Mouse (Mus musculus): ENCODE measurements around the gene Olfr1283. TPM values are rescaled to one million over a fixed set of nuclear protein-coding genes. Genes with fewer than 3 reads are reported as not detected.
"Not testable (repeated sequence)": the region's sequence is repeated elsewhere in the genome, so short reads cannot be mapped to it uniquely, and the experiment has no call there.

The Olfr1283 gene
- not detected in 2 replicates for polyA plus RNA-seq (2014; fragmentation: Nextera tagmentation; extraction: Ambion mirVana)

- DNase-seq (ENCODE audit: low spot score), result no peak
- ATAC-seq (replicated peaks; ENCODE audit: insufficient number of reproducible peaks, low FRiP score, low TSS enrichment, low read depth), result no peak
- no peak within 1 kb of the TSS for H3K9ac ChIP-seq (replicated peaks; ENCODE audit: low read length)
- H3K27ac ChIP-seq (replicated peaks; ENCODE audit: low read depth, low read length), result no peak within 1 kb of the TSS
- no peaks in the 10 kb centered on the region for H3K27me3 ChIP-seq (ENCODE audit: control insufficient read depth, insufficient read depth, low read length)
- no peaks in the 10 kb centered on the region for H3K36me3 ChIP-seq (replicated peaks; ENCODE audit: control insufficient read depth, insufficient read depth, low read depth, low read length)
- WGBS, result 79% methylated on average over 2 of the region's 2 CpGs
- H3K4me3 ChIP-seq (ENCODE audit: low read depth, low read length), result no peak within 1 kb of the TSS
- no peak within 1 kb of the TSS for H3K4me2 ChIP-seq (ENCODE audit: low read depth, low read length)
- no peaks in the 10 kb centered on the region for H3K4me1 ChIP-seq (ENCODE audit: control insufficient read depth, insufficient read depth, low read length)
- H3K9me3 ChIP-seq (replicated peaks; ENCODE audit: control insufficient read depth, low read length), result no peaks in the 10 kb centered on the region
Observed at GRCm38 (mm10) chr2:111366490-111366889, at the start of gene Olfr1283. TSS of gene Olfr1283 (plus strand) at chr2:111366790.

GRCm38 (mm10) chr2:111326220-111326619 lies 40.4 kb upstream of the Olfr1283 start, which contains the start of gene Olfr1281:
TSS of gene Olfr1281 (plus strand) at chr2:111326520.
- ATAC-seq (replicated peaks; ENCODE audit: insufficient number of reproducible peaks, low FRiP score, low TSS enrichment, low read depth), result no peak
- Histone ChIP-seq H3K4me3 (ENCODE audit: low read depth, low read length) (no peak within 1 kb of the TSS), H3K27ac (replicated peaks; ENCODE audit: low read depth, low read length) (no peak within 1 kb of the TSS), H3K9ac (replicated peaks; ENCODE audit: low read length) (no peak within 1 kb of the TSS), H3K4me2 (ENCODE audit: low read depth, low read length) (no peak within 1 kb of the TSS), H3K9me3 (replicated peaks; ENCODE audit: control insufficient read depth, low read length) (no peaks in the 10 kb centered on the region), H3K4me1 (ENCODE audit: control insufficient read depth, insufficient read depth, low read length) (no peaks in the 10 kb centered on the region), H3K36me3 (replicated peaks; ENCODE audit: control insufficient read depth, insufficient read depth, low read depth, low read length) (no peaks in the 10 kb centered on the region), H3K27me3 (ENCODE audit: control insufficient read depth, insufficient read depth, low read length) (no peaks in the 10 kb centered on the region)
- WGBS, result 75% methylated on average over 2 of the region's 2 CpGs
- no peak for DNase-seq (ENCODE audit: low spot score)

- H3K27ac ChIP-seq (replicated peaks; ENCODE audit: low read depth, low read length); H3K4me3 ChIP-seq (ENCODE audit: low read depth, low read length); H3K27me3 ChIP-seq (ENCODE audit: control insufficient read depth, insufficient read depth, low read length); ATAC-seq (replicated peaks; ENCODE audit: insufficient number of reproducible peaks, low FRiP score, low TSS enrichment, low read depth); H3K9me3 ChIP-seq (replicated peaks; ENCODE audit: control insufficient read depth, low read length); H3K4me1 ChIP-seq (ENCODE audit: control insufficient read depth, insufficient read depth, low read length); H3K36me3 ChIP-seq (replicated peaks; ENCODE audit: control insufficient read depth, insufficient read depth, low read depth, low read length); DNase-seq (ENCODE audit: low spot score); H3K4me2 ChIP-seq (ENCODE audit: low read depth, low read length); H3K9ac ChIP-seq (replicated peaks; ENCODE audit: low read length): not testable (repeated sequence)
- 80% methylated on average over 5 of the region's 5 CpGs for WGBS
Observed at GRCm38 (mm10) chr2:111333721-111334120, 32.9 kb upstream of the Olfr1283 start.

GRCm38 (mm10) chr2:111335976-111336375 lies 30.6 kb upstream of the Olfr1283 start, which contains the start of gene Olfr1282:
TSS of gene Olfr1282 (minus strand) at chr2:111336076.
- no peak within 1 kb of the TSS for H3K4me2 ChIP-seq (ENCODE audit: low read depth, low read length)
- H3K4me3 ChIP-seq (ENCODE audit: low read depth, low read length), result no peak within 1 kb of the TSS
- H3K9ac ChIP-seq (replicated peaks; ENCODE audit: low read length), result no peak within 1 kb of the TSS
- no peaks in the 10 kb centered on the region for H3K9me3 ChIP-seq (replicated peaks; ENCODE audit: control insufficient read depth, low read length)
- no peaks in the 10 kb centered on the region for H3K36me3 ChIP-seq (replicated peaks; ENCODE audit: control insufficient read depth, insufficient read depth, low read depth, low read length)
- DNase-seq (ENCODE audit: low spot score), result no peak
- no peak for ATAC-seq (replicated peaks; ENCODE audit: insufficient number of reproducible peaks, low FRiP score, low TSS enrichment, low read depth)
- WGBS, result 81% methylated on average over 2 of the region's 2 CpGs
- no peaks in the 10 kb centered on the region for H3K4me1 ChIP-seq (ENCODE audit: control insufficient read depth, insufficient read depth, low read length)
- H3K27me3 ChIP-seq (ENCODE audit: control insufficient read depth, insufficient read depth, low read length), result no peaks in the 10 kb centered on the region
- H3K27ac ChIP-seq (replicated peaks; ENCODE audit: low read depth, low read length), result no peak within 1 kb of the TSS

DNA sequence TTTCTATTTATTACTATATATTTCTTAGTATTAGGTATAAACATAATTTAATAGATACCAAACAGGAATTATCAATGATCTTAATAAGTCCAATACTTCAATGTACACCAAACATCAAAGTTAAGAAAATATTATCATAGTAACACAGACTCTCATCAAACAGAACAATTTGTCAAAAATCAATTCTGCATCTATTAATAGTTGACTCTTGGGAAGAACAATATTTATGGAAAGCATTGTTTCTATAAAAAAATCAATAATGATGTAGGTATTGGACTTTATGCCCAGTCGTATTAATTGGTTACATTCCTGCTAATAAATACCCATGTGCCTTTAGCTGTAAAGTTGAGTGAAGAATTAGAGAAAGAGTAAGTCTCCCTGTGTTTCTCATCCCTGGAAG lies 8.6 kb downstream of the Olfr1283 start, which contains the start of gene Olfr1284:
Gene Olfr1284 (plus strand): TSS at position 301 of the 400 bp plus-strand sequence.
- no peaks in the 10 kb centered on the region for H3K27me3 ChIP-seq (ENCODE audit: control insufficient read depth, insufficient read depth, low read length)
- no peak for ATAC-seq (replicated peaks; ENCODE audit: insufficient number of reproducible peaks, low FRiP score, low TSS enrichment, low read depth)
- H3K9me3 ChIP-seq (replicated peaks; ENCODE audit: control insufficient read depth, low read length), result no peaks in the 10 kb centered on the region
- no peak within 1 kb of the TSS for H3K9ac ChIP-seq (replicated peaks; ENCODE audit: low read length)
- H3K4me1 ChIP-seq (ENCODE audit: control insufficient read depth, insufficient read depth, low read length), result no peaks in the 10 kb centered on the region
- DNase-seq (ENCODE audit: low spot score), result no peak
- H3K4me3 ChIP-seq (ENCODE audit: low read depth, low read length), result no peak within 1 kb of the TSS
- 88% methylated on average over 1 of the region's 1 CpGs for whole genome bisulfite sequencing
- no peak within 1 kb of the TSS for H3K4me2 ChIP-seq (ENCODE audit: low read depth, low read length)
- H3K27ac ChIP-seq (replicated peaks; ENCODE audit: low read depth, low read length), result no peak within 1 kb of the TSS
- no peaks in the 10 kb centered on the region for H3K36me3 ChIP-seq (replicated peaks; ENCODE audit: control insufficient read depth, insufficient read depth, low read depth, low read length)

Other genes with a start within 250 kb of the Olfr1283 start
- gene Gm15130, start 213.9 kb upstream of the Olfr1283 start, polyA plus RNA-seq (2014; fragmentation: Nextera tagmentation; extraction: Ambion mirVana), result not detected in 2 replicates
- gene 4930430A15Rik, start 137.2 kb upstream of the Olfr1283 start, polyA plus RNA-seq (2014; fragmentation: Nextera tagmentation; extraction: Ambion mirVana), result not detected in 2 replicates
- gene Olfr1275, start 131.5 kb upstream of the Olfr1283 start, polyA plus RNA-seq (2014; fragmentation: Nextera tagmentation; extraction: Ambion mirVana), result not detected in 2 replicates
- not detected in 2 replicates for gene Olfr1276, start 112.3 kb upstream of the Olfr1283 start, polyA plus RNA-seq (2014; fragmentation: Nextera tagmentation; extraction: Ambion mirVana)
- not detected in 2 replicates for gene Olfr1277, start 92.7 kb upstream of the Olfr1283 start, polyA plus RNA-seq (2014; fragmentation: Nextera tagmentation; extraction: Ambion mirVana)
- not detected in 2 replicates for gene Olfr1278, start 76.7 kb upstream of the Olfr1283 start, polyA plus RNA-seq (2014; fragmentation: Nextera tagmentation; extraction: Ambion mirVana)
- not detected in 2 replicates for gene Olfr1279, start 66.2 kb upstream of the Olfr1283 start, polyA plus RNA-seq (2014; fragmentation: Nextera tagmentation; extraction: Ambion mirVana)
- not detected in 2 replicates for gene Olfr1280, start 52.8 kb upstream of the Olfr1283 start, polyA plus RNA-seq (2014; fragmentation: Nextera tagmentation; extraction: Ambion mirVana)
- gene Olfr1281, start 40.3 kb upstream of the Olfr1283 start, polyA plus RNA-seq (2014; fragmentation: Nextera tagmentation; extraction: Ambion mirVana), result not detected in 2 replicates
- gene Olfr1282, start 30.7 kb upstream of the Olfr1283 start, polyA plus RNA-seq (2014; fragmentation: Nextera tagmentation; extraction: Ambion mirVana), result not detected in 2 replicates
- not detected in 2 replicates for gene Olfr1284, start 8.7 kb downstream of the Olfr1283 start, polyA plus RNA-seq (2014; fragmentation: Nextera tagmentation; extraction: Ambion mirVana)
- gene Olfr1286, start 56.3 kb downstream of the Olfr1283 start, polyA plus RNA-seq (2014; fragmentation: Nextera tagmentation; extraction: Ambion mirVana), result not detected in 2 replicates
- gene Olfr1287, start 82.4 kb downstream of the Olfr1283 start, polyA plus RNA-seq (2014; fragmentation: Nextera tagmentation; extraction: Ambion mirVana), result not detected in 2 replicates
- not detected in 2 replicates for gene Olfr1288, start 107.3 kb downstream of the Olfr1283 start, polyA plus RNA-seq (2014; fragmentation: Nextera tagmentation; extraction: Ambion mirVana)
- not detected in 2 replicates for gene Olfr1289, start 114.0 kb downstream of the Olfr1283 start, polyA plus RNA-seq (2014; fragmentation: Nextera tagmentation; extraction: Ambion mirVana)
- gene Olfr1290, start 127.0 kb downstream of the Olfr1283 start, polyA plus RNA-seq (2014; fragmentation: Nextera tagmentation; extraction: Ambion mirVana), result not detected in 2 replicates
- not detected in 2 replicates for gene Olfr1291-ps1, start 130.4 kb downstream of the Olfr1283 start, polyA plus RNA-seq (2014; fragmentation: Nextera tagmentation; extraction: Ambion mirVana)
- not detected in 2 replicates for gene Olfr1293-ps, start 158.4 kb downstream of the Olfr1283 start, polyA plus RNA-seq (2014; fragmentation: Nextera tagmentation; extraction: Ambion mirVana)
- gene Olfr1294, start 173.5 kb downstream of the Olfr1283 start, polyA plus RNA-seq (2014; fragmentation: Nextera tagmentation; extraction: Ambion mirVana), result not detected in 2 replicates
- gene Olfr1295, start 202.9 kb downstream of the Olfr1283 start, polyA plus RNA-seq (2014; fragmentation: Nextera tagmentation; extraction: Ambion mirVana), result not detected in 2 replicates

Data from embryonic facial prominence, embryonic 11.5 days (tissue).